Mouse (Mus musculus) brain, embryonic 14.5 days (tissue): Measurements from ENCODE around the gene Gnb4. TPM values are rescaled to one million over a fixed set of nuclear protein-coding genes. Genes with fewer than 3 reads are reported as not detected.
A peak's percentile ranks its signal among the peaks of the same experiment; 100 is the strongest.

Experiments
- DNase-seq: peaks from one replicate; pipeline ENCODE4 v3.0.0-alpha.2; 2011; ENCODE audit warnings: low read depth
- CTCF ChIP-seq: fragments of 200-500 bp; IDR thresholded peaks from 2 replicates; pipeline ENCODE4 v1.5.1; 2012; ENCODE audit warnings: inconsistent platforms, mild to moderate bottlenecking, moderate library complexity, borderline replicate concordance; ENCODE audit not compliant: insufficient read depth, insufficient read length; ENCODE audit errors: extremely low read depth
- POLR2A ChIP-seq: fragments of 200-500 bp; IDR thresholded peaks from 2 replicates; pipeline ENCODE4 v1.6.1; 2012; ENCODE audit warnings: mild to moderate bottlenecking, inconsistent platforms, borderline replicate concordance; ENCODE audit not compliant: poor library complexity, insufficient read depth, insufficient read length, severe bottlenecking; ENCODE audit errors: extremely low read depth
- polyA plus RNA-seq: library from polyadenylated mRNA; depleted of rRNA; stranded (reverse); fragments of >200 nt; gene quantifications from 2 replicates; pipeline ENCODE4 v1.2.3, GENCODE M21; 2012; rRNA removed

The Gnb4 gene
- 65.1 and 68.9 TPM in 2 replicates for polyA plus RNA-seq

- peak; percentile 90 for DNase-seq
- no peak for TF ChIP-seq CTCF
- 0 out of 2 replicates have a peak, but pooled peaks have one; percentile 22 for TF ChIP-seq POLR2A
These were observed at the start of gene Gnb4 for GRCm38 (mm10) chr3:32616331-32617052. Gnb4 (minus strand) TSS chr3:32616585.

- TF ChIP-seq CTCF (no peak), POLR2A (no peak)
- DNase-seq: no peak
These were observed 45.2 kb upstream of the Gnb4 start for GRCm38 (mm10) chr3:32661556-32661930.

- no peak for DNase-seq
- no peak for TF ChIP-seq CTCF
- TF ChIP-seq POLR2A: no peak
These were observed 44.6 kb upstream of the Gnb4 start for GRCm38 (mm10) chr3:32660831-32661555.

- TF ChIP-seq POLR2A: no peak
- no peak for DNase-seq
These were observed 43.9 kb upstream of the Gnb4 start for GRCm38 (mm10) chr3:32660276-32660675.

GRCm38 (mm10) chr3:32659506-32659905, 43.1 kb upstream of the Gnb4 start:
- TF ChIP-seq POLR2A (no peak), CTCF (no peak)
- DNase-seq: no peak

GRCm38 (mm10) chr3:32658821-32659220, 42.4 kb upstream of the Gnb4 start:
- TF ChIP-seq CTCF (no peak), POLR2A (no peak)
- DNase-seq: no peak

- no peak for DNase-seq
- TF ChIP-seq CTCF (no peak), POLR2A (no peak)
These were observed 42.0 kb upstream of the Gnb4 start for GRCm38 (mm10) chr3:32658401-32658800.

- DNase-seq: no peak
- TF ChIP-seq POLR2A (no peak), CTCF (no peak)
These were observed 40.1 kb upstream of the Gnb4 start for GRCm38 (mm10) chr3:32656398-32656994.

GRCm38 (mm10) chr3:32655994-32656393, 39.6 kb upstream of the Gnb4 start:
- no peak for DNase-seq
- TF ChIP-seq CTCF (no peak), POLR2A (no peak)

- DNase-seq: no peak
- TF ChIP-seq CTCF (no peak), POLR2A (no peak)
These were observed 36.4 kb upstream of the Gnb4 start for GRCm38 (mm10) chr3:32652739-32653138.

- TF ChIP-seq CTCF (no peak), POLR2A (no peak)
- no peak for DNase-seq
These were observed 32.9 kb upstream of the Gnb4 start for GRCm38 (mm10) chr3:32649284-32649683.

GRCm38 (mm10) chr3:32646918-32647317, 30.5 kb upstream of the Gnb4 start:
- TF ChIP-seq POLR2A (no peak), CTCF (no peak)
- DNase-seq: no peak

- no peak for TF ChIP-seq CTCF
- no peak for TF ChIP-seq POLR2A
- DNase-seq: no peak
These were observed 28.4 kb upstream of the Gnb4 start for GRCm38 (mm10) chr3:32644751-32645150.
